8 mouse cellular contexts compared by ENCODE assay signal in the genomic region with DNA sequence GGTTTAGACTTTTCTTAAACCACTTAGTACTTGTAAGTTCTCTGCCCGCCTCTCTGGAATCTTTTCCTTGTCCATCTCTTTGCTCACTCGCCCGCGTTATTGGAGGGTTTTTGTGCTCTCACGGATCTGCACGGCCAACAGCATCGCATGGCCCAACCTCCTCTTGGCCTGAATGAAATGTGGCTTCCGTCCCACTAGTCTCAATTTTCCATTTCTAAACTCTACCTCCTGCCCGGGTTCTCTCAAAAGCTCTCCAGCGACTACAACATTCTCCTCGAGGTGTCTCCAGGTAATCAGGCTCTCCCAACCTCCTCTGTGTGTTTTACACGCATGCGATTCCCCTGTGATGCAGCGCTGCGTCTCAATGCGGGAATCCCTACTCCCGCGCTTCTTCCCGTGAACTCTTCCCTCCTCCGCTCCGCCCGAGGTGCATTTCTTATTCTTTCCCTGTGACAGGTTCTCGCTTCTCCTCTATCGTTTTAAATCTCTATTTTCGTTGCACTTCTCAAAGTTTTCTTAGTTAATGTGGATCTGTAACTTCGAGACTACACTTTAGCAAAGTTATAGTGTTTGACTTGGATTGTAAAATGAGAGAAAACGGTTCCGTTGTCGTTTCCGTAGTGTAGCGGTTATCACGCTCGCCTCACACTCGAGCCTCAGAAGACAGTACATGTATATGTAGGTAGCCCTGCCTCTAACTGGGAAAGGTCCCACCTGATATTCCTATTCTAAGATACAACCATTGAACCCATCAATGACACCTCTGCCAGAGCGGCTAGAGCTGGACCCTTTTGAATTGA. TPM values are rescaled to one million over a fixed set of nuclear protein-coding genes. Genes with fewer than 3 reads are reported as not detected.
DNase-seq lines count a peak whose midpoint lies in the region; ATAC-seq and TF ChIP-seq lines count a peak whose summit lies in the region.

No protein-coding gene starts in this region.

- TF ChIP-seq POLR2A in brain, embryonic 14.5 days (IDR thresholded peaks at IDR 0.05; ENCODE audit: borderline replicate concordance, extremely low read depth, insufficient read depth, insufficient read length, poor library complexity, severe bottlenecking), result no peak

- peak overlapping the region; percentile 80 for H3K4me2 ChIP-seq in heart, embryonic 15.5 days

- H3K36me3 ChIP-seq in heart, embryonic 15.5 days, result no peaks in the 10 kb centered on the region

- WGBS in heart, embryonic 15.5 days, result under 1% methylated on average over 35 of the region's 35 CpGs

- peak; percentile 30 to 38 for DNase-seq in left cerebral cortex, postnatal 25 days (ENCODE audit: low spot score in 2 of 2)
- no peak for DNase-seq in left cerebral cortex, adult 9 months (ENCODE audit: low spot score in 2 of 2)
- peak; percentile 65 for DNase-seq in brain, embryonic 14.5 days (ENCODE audit: low read depth)
- DNase-seq in gastrocnemius, adult 8-10 months (ENCODE audit: low spot score in 2 of 2), result no peak
- DNase-seq in kidney, adult 9 months, result no peak
- DNase-seq in cerebellum, adult 18-20 months, result no peak

- H3K4me1 ChIP-seq in heart, embryonic 15.5 days (replicated peaks), result peaks cover 17% of the 10 kb centered on the region

- H3K27ac ChIP-seq in heart, embryonic 15.5 days, result no peak overlapping the region

- peak overlapping the region; percentile 10; the same call in 1 of the 2 replicates for H3K9ac ChIP-seq in heart, embryonic 15.5 days

- intact Hi-C loops in left cerebral cortex, postnatal 25 days (cut with DNase I), result loop anchor here (2.0 kb wide), 1 partner anchor 13 kb away; no protein-coding TSS in a partner anchor

- peaks cover 9% of the 10 kb centered on the region for H3K27me3 ChIP-seq in heart, embryonic 15.5 days

- ATAC-seq in heart, embryonic 15.5 days (replicated peaks; ENCODE audit: insufficient number of reproducible peaks, insufficient read depth, low FRiP score, low read depth), result no peak
- ATAC-seq in megakaryocyte progenitor cell, adult 5-6 weeks (replicated peaks; ENCODE audit: poor library complexity), result peak; percentile 28

- H3K4me3 ChIP-seq in heart, embryonic 15.5 days, result peak overlapping the region; percentile 47

- H3K9me3 ChIP-seq in heart, embryonic 15.5 days (replicated peaks), result no peaks in the 10 kb centered on the region

- no peak for TF ChIP-seq CTCF in brain, embryonic 14.5 days (IDR thresholded peaks at IDR 0.05; ENCODE audit: borderline replicate concordance, extremely low read depth, insufficient read depth, insufficient read length)

RNA-seq across cellular contexts. Expression of a gene that starts 39.2 kb away (rescaled TPM):
- not detected for total RNA-seq in left cerebral cortex, postnatal 25 days (2021)
- polyA plus RNA-seq in brain, embryonic 14.5 days (2012; rRNA removed), result not detected in 2 replicates
- not detected in 2 replicates for polyA plus RNA-seq in heart, embryonic 15.5 days (2015; fragmentation: Nextera tagmentation; extraction: Ambion mirVana)
- not detected in 2 replicates for total RNA-seq in megakaryocyte progenitor cell, adult 5-6 weeks (2015)
- total RNA-seq in megakaryocyte progenitor cell, adult 5-6 weeks (2017), result not detected in 2 replicates
- not detected for total RNA-seq in gastrocnemius, adult 8-10 months (2022)

RNA-seq across cellular contexts. Expression of a gene that starts 50.4 kb away (rescaled TPM):
- not detected for total RNA-seq in left cerebral cortex, postnatal 25 days (2021)
- polyA plus RNA-seq in brain, embryonic 14.5 days (2012; rRNA removed), result not detected in 2 replicates
- polyA plus RNA-seq in heart, embryonic 15.5 days (2015; fragmentation: Nextera tagmentation; extraction: Ambion mirVana), result not detected in 2 replicates
- not detected in 2 replicates for total RNA-seq in megakaryocyte progenitor cell, adult 5-6 weeks (2015)
- total RNA-seq in megakaryocyte progenitor cell, adult 5-6 weeks (2017), result not detected in 2 replicates
- not detected for total RNA-seq in gastrocnemius, adult 8-10 months (2022)

Comparison
In these comparisons a context has a peak if more than half of its experiments do, and no peak if none do; other contexts are left out.
1. DNase-seq: peak in left cerebral cortex, postnatal 25 days (2 of 2) and brain, embryonic 14.5 days (single experiment); none in left cerebral cortex, adult 9 months (0 of 2), gastrocnemius, adult 8-10 months (0 of 2), kidney, adult 9 months (single experiment) and cerebellum, adult 18-20 months (0 of 2).